Mouse (Mus musculus) megakaryocyte-erythroid progenitor cell, adult 5 weeks (primary cell): ENCODE data around the gene Ypel1. TPM values are rescaled to one million over a fixed set of nuclear protein-coding genes. Genes with fewer than 3 reads are reported as not detected.

Experiments used
- polyA plus RNA-seq: library from polyadenylated mRNA; stranded (reverse); fragments of >175 nt; gene quantifications from 2 replicates; pipeline ENCODE4 v1.2.3, GENCODE M21; 2012

The Ypel1 gene
- 1.1 and 1.8 TPM in 2 replicates for polyA plus RNA-seq

DNA sequence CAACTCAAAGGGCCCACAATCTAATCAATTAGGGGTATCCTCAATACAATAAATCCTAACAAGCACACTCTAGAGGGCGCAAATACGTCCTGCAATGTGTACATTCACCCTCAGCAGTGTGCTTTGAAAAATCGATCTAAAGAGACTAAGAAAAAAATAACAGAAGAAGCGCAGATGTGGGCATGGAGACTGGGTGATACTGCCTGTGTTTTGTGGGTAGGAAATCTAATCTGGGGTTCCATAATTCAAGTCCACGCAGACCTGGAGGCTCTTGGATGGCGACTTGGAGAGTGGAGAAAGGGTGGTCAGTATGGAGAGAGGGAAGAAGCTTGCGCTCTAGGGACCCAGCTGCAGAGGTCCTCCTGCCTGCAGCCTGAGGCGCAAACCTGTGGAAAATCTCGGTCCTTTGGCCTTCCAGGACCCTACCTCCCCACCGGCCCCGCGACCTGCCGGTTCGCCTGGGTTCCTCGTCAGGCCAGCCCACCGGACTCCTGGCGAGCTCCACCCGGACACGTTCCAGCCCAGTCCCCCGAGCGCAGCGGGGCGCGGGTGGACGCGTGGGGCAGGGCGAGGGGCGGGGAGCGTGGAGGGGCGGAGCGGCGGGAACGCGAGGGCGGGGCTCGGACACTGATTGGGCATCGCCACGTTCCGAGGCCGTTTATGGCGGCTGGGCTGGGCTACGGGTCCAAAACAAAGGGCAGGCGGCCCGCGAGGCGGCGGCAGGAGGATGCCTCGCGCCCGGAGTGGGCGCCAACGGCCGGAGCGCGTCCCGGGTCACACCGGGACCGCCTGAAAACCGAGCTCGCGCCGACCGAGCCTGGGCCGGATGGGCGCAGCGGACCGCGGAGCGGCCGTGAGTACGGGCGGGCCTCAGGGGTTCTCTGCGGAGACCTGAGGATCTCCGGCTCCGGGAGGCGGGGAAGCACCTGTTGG is at the start of gene Ypel1:
Gene Ypel1 (plus strand): TSS at position 186 of the 933 bp plus-strand sequence.

DNA sequence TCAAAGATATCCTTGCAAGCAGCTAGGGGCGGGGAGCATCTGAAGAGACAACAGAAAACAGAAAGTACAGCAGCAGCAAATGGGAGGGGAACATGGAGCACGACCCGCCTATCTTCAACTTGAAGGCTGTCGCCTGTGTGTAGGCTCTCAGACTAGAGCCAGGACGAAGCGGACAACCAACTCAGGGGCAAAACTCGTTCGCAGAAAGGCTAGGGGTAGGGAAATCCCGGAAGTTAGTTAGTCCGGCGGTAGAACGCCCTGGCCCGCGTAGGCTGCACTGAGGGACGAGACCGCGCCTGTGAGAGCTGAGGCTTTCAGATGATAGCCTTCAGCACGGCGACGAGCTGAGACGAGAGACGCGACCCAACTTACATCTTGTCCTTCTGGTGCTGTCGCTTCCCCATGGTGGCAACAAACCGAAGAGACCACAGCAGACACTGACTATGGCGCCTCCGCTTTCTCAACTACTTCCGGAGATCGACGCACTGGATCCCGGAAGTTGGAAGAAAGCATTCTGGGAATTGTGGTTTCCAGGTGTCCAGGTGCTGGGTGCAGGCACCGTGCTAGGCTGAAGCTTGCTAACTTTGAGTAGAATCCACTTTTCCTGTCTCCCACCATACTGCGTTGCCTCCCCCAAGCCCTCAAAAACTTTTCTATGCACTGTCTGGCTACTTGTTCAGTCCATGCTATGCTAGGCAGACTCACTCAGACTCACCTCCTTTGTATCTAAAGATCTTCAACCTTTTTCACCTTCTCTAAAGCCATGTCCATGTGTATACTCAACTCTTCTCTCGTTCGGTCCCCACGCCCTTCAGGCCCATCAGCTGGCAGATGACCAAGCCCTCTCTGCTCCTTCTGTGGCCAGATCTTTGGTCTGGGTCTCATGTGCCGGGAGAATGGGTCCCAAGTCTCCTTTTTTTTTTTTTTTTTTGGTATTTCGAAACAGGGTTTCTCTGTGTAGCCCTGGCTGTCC is 41.6 kb downstream of the Ypel1 start, which contains the start of gene Ppil2:
Gene Ppil2 (minus strand): TSS at position 487 of the 973 bp plus-strand sequence.

DNA sequence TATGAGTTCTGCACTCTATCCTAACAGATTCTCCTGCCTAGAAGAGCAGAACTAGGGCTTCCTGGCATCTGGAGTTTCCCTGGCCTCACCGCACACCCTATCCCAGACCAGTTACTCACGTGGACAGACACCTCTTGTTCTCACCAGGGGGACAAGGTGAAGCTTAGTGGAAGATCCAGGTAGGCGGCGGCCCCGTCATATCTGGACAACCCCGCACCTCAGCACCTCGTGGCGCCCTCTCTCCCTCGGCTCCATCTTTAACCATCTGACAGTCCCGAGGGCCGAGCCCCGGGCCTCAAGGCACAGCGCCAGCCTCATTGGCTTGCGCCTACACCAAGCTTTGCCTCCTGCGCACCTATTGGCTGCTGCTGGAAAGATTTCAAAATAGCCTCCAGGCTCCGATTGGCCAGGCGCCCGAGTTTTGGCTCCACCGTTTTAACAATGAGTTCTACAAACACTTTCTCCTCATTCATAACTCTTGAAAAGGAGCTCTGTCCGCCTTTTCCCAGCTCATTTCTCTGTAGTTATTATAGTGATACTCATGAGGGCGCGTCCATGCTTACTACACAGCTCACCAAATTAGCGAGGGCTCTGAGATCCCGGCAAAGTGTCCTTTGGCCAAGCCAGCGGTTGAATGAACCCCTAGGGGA is 55.5 kb downstream of the Ypel1 start, which contains the start of gene 2610318N02Rik:
Gene 2610318N02Rik (minus strand): TSS at position 297 of the 650 bp plus-strand sequence.

GRCm38 (mm10) chr16:17132089-17132905 is 62.8 kb downstream of the Ypel1 start, which contains the start of gene Sdf2l1:
Sdf2l1 (minus strand) TSS chr16:17132383.

Other genes starting within 250 kb of the Ypel1 start
- gene Spag6l, start 240.2 kb upstream of the Ypel1 start, polyA plus RNA-seq = 0.40 and 0.77 TPM in 2 replicates
- 10.0 and 13.0 TPM in 2 replicates for gene Igll1, start 205.7 kb upstream of the Ypel1 start, polyA plus RNA-seq
- gene Top3b, start 199.0 kb upstream of the Ypel1 start, polyA plus RNA-seq = 54.7 and 56.9 TPM in 2 replicates
- gene Vpreb1, start 198.9 kb upstream of the Ypel1 start, polyA plus RNA-seq = 8.2 and 12.4 TPM in 2 replicates
- gene Ppm1f, start 173.2 kb upstream of the Ypel1 start, polyA plus RNA-seq = 9.1 and 11.4 TPM in 2 replicates
- 34.1 and 36.3 TPM in 2 replicates for gene Mapk1, start 86.3 kb upstream of the Ypel1 start, polyA plus RNA-seq
- gene Ppil2, start 41.6 kb downstream of the Ypel1 start, polyA plus RNA-seq = 62.2 and 70.3 TPM in 2 replicates
- gene 2610318N02Rik, start 55.5 kb downstream of the Ypel1 start, polyA plus RNA-seq = 17.4 and 21.5 TPM in 2 replicates
- 372 and 512 TPM in 2 replicates for gene Sdf2l1, start 62.7 kb downstream of the Ypel1 start, polyA plus RNA-seq
- 53.3 and 57.2 TPM in 2 replicates for gene Ydjc, start 74.9 kb downstream of the Ypel1 start, polyA plus RNA-seq
- 2.6 and 3.2 TPM in 2 replicates for gene Ccdc116, start 77.5 kb downstream of the Ypel1 start, polyA plus RNA-seq
- 80.5 and 87.5 TPM in 2 replicates for gene Ube2l3, start 133.0 kb downstream of the Ypel1 start, polyA plus RNA-seq
- 0.18 and 0.25 TPM in 2 replicates for gene Rimbp3, start 138.9 kb downstream of the Ypel1 start, polyA plus RNA-seq
- 5.5 and 7.6 TPM in 2 replicates for gene Hic2, start 163.9 kb downstream of the Ypel1 start, polyA plus RNA-seq
- 18.3 and 31.9 TPM in 2 replicates for gene Tmem191c, start 206.4 kb downstream of the Ypel1 start, polyA plus RNA-seq